Mouse (Mus musculus): ENCODE results near the gene Rnf115. TPM values are rescaled to one million over a fixed set of nuclear protein-coding genes. Genes with fewer than 3 reads are reported as not detected.

Rnf115 gene
- polyA plus RNA-seq, 1 experiment from 2014 or later: 81.6 TPM

Other genes starting within 250 kb of the Rnf115 start
- 3.1 and 3.6 TPM in 2 replicates for gene Hfe2, start 202.5 kb upstream of the Rnf115 start, polyA plus RNA-seq (2014; fragmentation: Nextera tagmentation; extraction: Ambion mirVana)
- gene Txnip, start 169.7 kb upstream of the Rnf115 start, polyA plus RNA-seq (2014; fragmentation: Nextera tagmentation; extraction: Ambion mirVana): 50.4 and 62.7 TPM in 2 replicates
- gene Gm16253, start 150.7 kb upstream of the Rnf115 start, polyA plus RNA-seq (2014; fragmentation: Nextera tagmentation; extraction: Ambion mirVana): 0.46 and 0.49 TPM in 2 replicates
- 12.8 and 15.8 TPM in 2 replicates for gene Polr3gl, start 133.5 kb upstream of the Rnf115 start, polyA plus RNA-seq (2014; fragmentation: Nextera tagmentation; extraction: Ambion mirVana)
- gene Ankrd34a, start 131.0 kb upstream of the Rnf115 start, polyA plus RNA-seq (2014; fragmentation: Nextera tagmentation; extraction: Ambion mirVana): 2.8 and 3.6 TPM in 2 replicates
- gene Lix1l, start 126.5 kb upstream of the Rnf115 start, polyA plus RNA-seq (2014; fragmentation: Nextera tagmentation; extraction: Ambion mirVana): 8.0 and 8.7 TPM in 2 replicates
- gene Rbm8a, start 97.7 kb upstream of the Rnf115 start, polyA plus RNA-seq (2014; fragmentation: Nextera tagmentation; extraction: Ambion mirVana): 187 and 188 TPM in 2 replicates
- 40.5 and 45.9 TPM in 2 replicates for gene Pex11b, start 92.3 kb upstream of the Rnf115 start, polyA plus RNA-seq (2014; fragmentation: Nextera tagmentation; extraction: Ambion mirVana)
- not detected in 2 replicates for gene Gm42957, start 92.2 kb upstream of the Rnf115 start, polyA plus RNA-seq (2014; fragmentation: Nextera tagmentation; extraction: Ambion mirVana)
- gene Itga10, start 82.1 kb upstream of the Rnf115 start, polyA plus RNA-seq (2014; fragmentation: Nextera tagmentation; extraction: Ambion mirVana): 0.72 and 0.86 TPM in 2 replicates
- gene Ankrd35, start 57.5 kb upstream of the Rnf115 start, polyA plus RNA-seq (2014; fragmentation: Nextera tagmentation; extraction: Ambion mirVana): 0.11 and 0.16 TPM in 2 replicates
- gene Pias3, start 31.3 kb upstream of the Rnf115 start, polyA plus RNA-seq (2014; fragmentation: Nextera tagmentation; extraction: Ambion mirVana): 30.3 and 35.2 TPM in 2 replicates
- 12.7 and 14.3 TPM in 2 replicates for gene Nudt17, start 19.1 kb upstream of the Rnf115 start, polyA plus RNA-seq (2014; fragmentation: Nextera tagmentation; extraction: Ambion mirVana)
- 38.4 and 43.7 TPM in 2 replicates for gene Polr3c, start within 50 bp of the Rnf115 start, polyA plus RNA-seq (2014; fragmentation: Nextera tagmentation; extraction: Ambion mirVana)
- gene Pdzk1, start 101.6 kb downstream of the Rnf115 start, polyA plus RNA-seq (2014; fragmentation: Nextera tagmentation; extraction: Ambion mirVana): 0.18 TPM in 1 of 2 replicates, not detected in the other
- gene Cd160, start 101.7 kb downstream of the Rnf115 start, polyA plus RNA-seq (2014; fragmentation: Nextera tagmentation; extraction: Ambion mirVana): 0.15 TPM in 1 of 2 replicates, not detected in the other
- gene Gja5, start 177.0 kb downstream of the Rnf115 start, polyA plus RNA-seq (2014; fragmentation: Nextera tagmentation; extraction: Ambion mirVana): 3.5 and 5.7 TPM in 2 replicates
- gene Gpr89, start 177.7 kb downstream of the Rnf115 start, polyA plus RNA-seq (2014; fragmentation: Nextera tagmentation; extraction: Ambion mirVana): 34.1 and 35.9 TPM in 2 replicates
- not detected in 2 replicates for gene Gja8, start 198.4 kb downstream of the Rnf115 start, polyA plus RNA-seq (2014; fragmentation: Nextera tagmentation; extraction: Ambion mirVana)

Data from neural tube, embryonic 11.5 days (tissue).